Mouse (Mus musculus): ENCODE data around the gene Tfcp2. TPM values are rescaled to one million over a fixed set of nuclear protein-coding genes. Genes with fewer than 3 reads are reported as not detected.

Tfcp2 gene
- polyA plus RNA-seq, 1 experiment from 2014 or later, result 34.5 TPM

DNA sequence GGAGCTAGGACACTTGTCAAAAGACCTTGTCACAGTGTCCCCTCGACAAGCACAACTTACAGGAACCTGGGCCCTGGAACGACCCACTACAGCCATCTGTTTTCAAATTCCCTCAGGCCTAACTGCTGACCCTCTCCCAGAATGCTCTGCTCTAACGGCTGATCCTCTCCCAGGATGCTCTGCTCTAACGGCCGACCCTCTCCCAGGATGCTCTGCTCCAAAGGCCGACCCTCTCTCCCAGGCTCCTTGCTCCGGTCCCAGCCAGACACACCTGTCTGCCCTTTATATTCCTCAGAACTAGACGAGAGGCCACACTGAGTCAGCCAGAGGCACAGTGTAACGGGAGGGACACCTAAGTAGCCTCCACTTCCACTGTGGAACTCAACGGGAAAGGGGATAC is 28.3 kb upstream of the Tfcp2 start:
- no peaks in the 10 kb centered on the region for H3K4me1 ChIP-seq
- H3K36me3 ChIP-seq, result peaks cover 31% of the 10 kb centered on the region
- no peak for DNase-seq (ENCODE audit: low spot score)
- WGBS, result 92% methylated on average over 10 of the region's 10 CpGs
- no peak overlapping the region for H3K27ac ChIP-seq (replicated peaks)
- no peaks in the 10 kb centered on the region for H3K27me3 ChIP-seq (ENCODE audit: low read depth, poor library complexity, severe bottlenecking)
- H3K9me3 ChIP-seq (replicated peaks), result no peaks in the 10 kb centered on the region
- no peak overlapping the region for H3K4me3 ChIP-seq

DNA sequence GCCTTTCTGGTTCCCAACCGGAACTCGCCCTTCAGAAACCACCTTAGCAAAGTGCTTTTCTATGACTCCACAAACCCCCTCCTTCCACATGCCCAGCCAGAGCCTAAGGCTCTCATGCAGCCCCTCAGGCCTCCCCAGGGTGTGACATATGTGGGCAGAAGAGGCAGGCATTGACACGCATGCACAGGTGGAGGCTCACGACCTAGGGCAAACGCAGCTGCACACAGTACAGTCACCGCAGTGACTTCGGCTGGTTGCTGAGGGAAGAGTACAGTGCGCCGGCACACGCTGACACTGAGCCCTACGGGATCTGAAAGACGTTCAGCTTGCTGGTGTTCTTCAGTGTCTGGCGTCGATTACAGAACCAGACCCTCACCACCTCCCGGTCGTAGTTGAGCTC is 26.2 kb upstream of the Tfcp2 start:
- peaks cover 30% of the 10 kb centered on the region for H3K36me3 ChIP-seq
- no peak for DNase-seq (ENCODE audit: low spot score)
- WGBS, result 89% methylated on average over 16 of the region's 16 CpGs

DNA sequence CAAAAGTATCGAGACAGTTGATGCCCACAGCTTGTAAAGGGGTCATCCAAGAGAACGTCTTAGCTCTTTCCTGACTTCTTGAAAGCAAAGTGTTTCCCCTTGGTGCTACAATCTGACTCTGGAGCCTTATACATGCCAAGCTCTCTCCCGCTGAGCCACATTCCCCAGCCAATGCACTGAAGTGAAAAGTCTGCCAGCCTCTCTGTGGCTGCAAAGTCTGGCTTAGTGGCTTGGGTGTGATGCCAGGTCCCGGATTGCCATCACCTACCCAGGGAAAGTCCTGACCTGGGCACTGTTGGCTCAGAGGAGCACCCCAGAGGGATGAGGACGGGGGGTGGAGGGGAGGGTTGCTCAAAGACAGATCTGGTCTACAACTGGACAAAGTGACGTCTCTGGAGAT is 25.0 kb upstream of the Tfcp2 start:
- H3K27ac ChIP-seq (replicated peaks), result no peak overlapping the region
- WGBS, result 84% methylated on average over 6 of the region's 6 CpGs
- peaks cover 27% of the 10 kb centered on the region for H3K36me3 ChIP-seq
- no peaks in the 10 kb centered on the region for H3K9me3 ChIP-seq (replicated peaks)
- H3K27me3 ChIP-seq (ENCODE audit: low read depth, poor library complexity, severe bottlenecking), result no peaks in the 10 kb centered on the region
- no peak for DNase-seq (ENCODE audit: low spot score)
- no peak overlapping the region for H3K4me3 ChIP-seq
- peaks cover 8% of the 10 kb centered on the region; the same call in 1 of the 2 replicates for H3K4me1 ChIP-seq

More for the DNA sequence above, 26.2 kb upstream of the Tfcp2 start:
- H3K4me3 ChIP-seq, result no peak overlapping the region
- no peaks in the 10 kb centered on the region for H3K27me3 ChIP-seq (ENCODE audit: low read depth, poor library complexity, severe bottlenecking)
- no peaks in the 10 kb centered on the region for H3K9me3 ChIP-seq (replicated peaks)
- H3K27ac ChIP-seq (replicated peaks), result no peak overlapping the region
- H3K4me1 ChIP-seq, result peaks cover 8% of the 10 kb centered on the region; the same call in 1 of the 2 replicates

DNA sequence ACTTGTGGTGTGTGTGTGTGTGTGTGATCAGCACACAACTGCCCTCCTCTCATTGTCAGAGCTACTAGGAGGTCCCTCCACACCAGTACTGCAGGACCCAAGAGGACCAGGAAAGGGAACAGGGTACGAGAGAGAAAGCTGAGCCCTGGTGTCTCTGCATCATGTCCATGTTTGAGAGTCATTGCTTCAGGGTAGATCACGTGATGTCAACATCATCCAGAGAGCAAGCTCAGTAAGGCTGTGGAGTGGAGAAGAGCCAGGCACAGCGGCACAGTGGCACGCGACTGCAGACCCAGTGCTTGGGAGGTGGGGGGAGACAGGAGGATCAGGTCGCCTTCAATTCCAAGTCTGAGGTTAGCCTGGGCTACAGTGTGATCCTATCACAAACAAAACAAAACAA is 24.6 kb upstream of the Tfcp2 start:
- Histone ChIP-seq H3K4me1 (peaks cover 8% of the 10 kb centered on the region; the same call in 1 of the 2 replicates), H3K4me3 (no peak overlapping the region), H3K9me3 (replicated peaks) (no peaks in the 10 kb centered on the region), H3K27me3 (ENCODE audit: low read depth, poor library complexity, severe bottlenecking) (no peaks in the 10 kb centered on the region), H3K27ac (replicated peaks) (no peak overlapping the region), H3K36me3 (peaks cover 27% of the 10 kb centered on the region)
- no peak for DNase-seq (ENCODE audit: low spot score)
- whole genome bisulfite sequencing, result 88% methylated on average over 6 of the region's 6 CpGs

DNA sequence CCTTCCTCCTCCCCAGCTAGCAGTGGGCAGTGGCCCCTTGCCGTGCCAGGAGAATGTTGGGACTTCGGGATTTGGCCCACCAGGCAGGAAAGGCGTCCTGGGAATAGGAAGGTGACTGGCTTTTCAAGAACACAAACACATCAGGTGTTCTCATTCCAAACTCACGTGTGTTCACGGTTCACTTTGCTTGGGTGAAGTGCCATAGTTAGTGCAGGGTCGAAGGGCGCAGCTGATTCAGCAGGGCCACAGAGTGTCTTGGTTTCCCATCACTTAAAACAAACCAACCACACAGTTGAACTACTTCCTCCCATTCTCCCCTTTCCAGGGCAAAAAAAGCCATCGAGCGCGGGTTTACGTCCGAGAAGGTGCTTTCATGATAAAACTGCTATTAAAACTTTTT is 23.6 kb upstream of the Tfcp2 start:
- peaks cover 8% of the 10 kb centered on the region; the same call in 1 of the 2 replicates for H3K4me1 ChIP-seq
- peaks cover 21% of the 10 kb centered on the region for H3K36me3 ChIP-seq
- WGBS, result 82% methylated on average over 12 of the region's 12 CpGs

DNA sequence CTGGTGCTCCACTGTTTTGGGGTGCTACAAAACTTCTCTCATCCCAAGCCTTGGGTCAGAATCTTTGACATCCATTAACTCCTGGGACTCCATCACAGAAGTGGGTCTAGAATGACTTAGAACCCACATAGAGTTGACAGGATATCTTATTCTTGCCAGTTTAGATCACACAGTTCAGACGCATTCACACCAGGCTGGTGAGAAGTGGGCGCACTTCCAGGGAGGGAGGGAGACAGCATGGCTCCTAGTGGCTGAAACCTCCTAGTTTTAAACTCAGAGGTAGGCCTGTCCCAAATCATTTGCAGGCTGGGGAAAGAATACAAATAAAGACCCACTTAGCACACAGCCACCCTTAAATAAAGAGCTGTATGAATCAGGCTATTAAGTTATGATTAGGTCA is 22.6 kb upstream of the Tfcp2 start:
- H3K4me3 ChIP-seq, result no peak overlapping the region
- DNase-seq (ENCODE audit: low spot score), result no peak
- H3K36me3 ChIP-seq, result peaks cover 13% of the 10 kb centered on the region; the same call in 1 of the 2 replicates
- 80% methylated on average over 2 of the region's 2 CpGs for WGBS
- H3K27ac ChIP-seq (replicated peaks), result no peak overlapping the region
- H3K27me3 ChIP-seq (ENCODE audit: low read depth, poor library complexity, severe bottlenecking), result no peaks in the 10 kb centered on the region
- no peaks in the 10 kb centered on the region for H3K9me3 ChIP-seq (replicated peaks)
- H3K4me1 ChIP-seq, result peaks cover 8% of the 10 kb centered on the region; the same call in 1 of the 2 replicates

More for the DNA sequence above, 23.6 kb upstream of the Tfcp2 start:
- Histone ChIP-seq H3K27me3 (ENCODE audit: low read depth, poor library complexity, severe bottlenecking) (no peaks in the 10 kb centered on the region), H3K27ac (replicated peaks) (no peak overlapping the region), H3K9me3 (replicated peaks) (no peaks in the 10 kb centered on the region), H3K4me3 (no peak overlapping the region)
- no peak for DNase-seq (ENCODE audit: low spot score)

DNA sequence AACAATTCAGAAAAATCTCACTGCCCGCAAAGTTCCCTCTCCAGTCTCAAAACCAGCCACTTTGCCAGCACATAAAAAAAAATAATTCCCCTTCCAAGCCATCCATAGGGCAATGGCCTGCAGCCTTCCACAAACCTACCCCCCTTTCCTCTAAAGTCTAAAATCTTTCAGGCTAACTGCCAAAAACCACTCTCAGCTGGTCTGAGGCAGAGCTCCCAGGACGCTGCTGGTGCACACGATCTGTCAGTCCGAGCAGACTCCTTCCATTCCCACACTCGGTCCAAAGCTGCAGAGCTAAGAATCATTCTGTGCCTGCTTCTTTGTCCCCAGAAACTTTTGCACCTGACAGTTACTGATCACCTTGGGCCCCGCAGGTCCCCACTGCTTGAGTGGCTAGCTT is 22.1 kb upstream of the Tfcp2 start:
- 79% methylated on average over 6 of the region's 6 CpGs for WGBS
- H3K36me3 ChIP-seq, result peaks cover 10% of the 10 kb centered on the region; the same call in 1 of the 2 replicates
- peaks cover 8% of the 10 kb centered on the region; the same call in 1 of the 2 replicates for H3K4me1 ChIP-seq
- no peak for DNase-seq (ENCODE audit: low spot score)
- no peak overlapping the region for H3K4me3 ChIP-seq
- H3K27me3 ChIP-seq (ENCODE audit: low read depth, poor library complexity, severe bottlenecking), result no peaks in the 10 kb centered on the region
- H3K27ac ChIP-seq (replicated peaks), result peak overlapping the region; percentile 33; the same call in 1 of the 2 replicates
- no peaks in the 10 kb centered on the region for H3K9me3 ChIP-seq (replicated peaks)

DNA sequence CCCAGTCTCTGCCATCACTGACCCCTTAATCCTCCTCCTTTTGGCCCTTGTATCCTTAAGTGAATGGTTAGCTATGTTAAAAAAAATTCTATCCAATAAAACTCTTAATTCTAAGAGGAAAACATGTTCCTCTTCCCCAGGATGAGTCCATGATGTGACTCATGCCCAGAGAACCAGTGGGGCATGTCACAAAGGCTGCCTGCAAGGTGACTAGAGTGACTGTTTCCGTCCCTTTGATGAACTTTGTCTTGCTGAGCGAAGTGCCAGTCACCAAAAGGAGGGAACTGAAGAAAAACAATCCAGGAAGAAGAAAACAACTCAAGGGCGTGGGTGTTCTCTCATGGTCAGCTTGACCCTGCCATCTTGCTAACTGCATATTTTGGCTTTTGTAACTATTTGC is 17.4 kb upstream of the Tfcp2 start:
- peaks cover 8% of the 10 kb centered on the region; the same call in 1 of the 2 replicates for H3K4me1 ChIP-seq
- H3K27ac ChIP-seq (replicated peaks), result no peak overlapping the region
- H3K4me3 ChIP-seq, result no peak overlapping the region
- H3K36me3 ChIP-seq, result no peaks in the 10 kb centered on the region
- whole genome bisulfite sequencing, result 77% methylated on average over 3 of the region's 3 CpGs
- no peak for DNase-seq (ENCODE audit: low spot score)
- no peaks in the 10 kb centered on the region for H3K9me3 ChIP-seq (replicated peaks)
- H3K27me3 ChIP-seq (ENCODE audit: low read depth, poor library complexity, severe bottlenecking), result no peaks in the 10 kb centered on the region

DNA sequence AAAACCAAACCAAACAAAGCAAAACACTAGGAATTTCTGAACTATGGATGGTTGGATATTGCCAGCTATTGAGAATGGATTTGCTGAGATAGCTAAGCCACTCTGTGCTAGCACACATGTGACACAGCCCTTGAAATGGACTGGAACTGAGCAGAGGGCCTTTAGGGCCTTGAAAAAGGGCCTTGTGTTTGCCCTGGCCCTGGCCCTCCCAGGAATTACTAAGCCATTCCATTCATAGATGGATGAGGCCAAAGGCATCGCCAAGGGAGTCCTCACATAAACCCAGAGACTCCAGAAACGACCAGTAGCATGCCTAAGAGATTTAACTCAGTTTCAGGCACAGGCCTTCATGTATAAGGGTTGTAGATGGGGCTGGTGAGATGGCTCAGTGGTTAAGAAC is 14.7 kb upstream of the Tfcp2 start:
- H3K9me3 ChIP-seq (replicated peaks), result no peaks in the 10 kb centered on the region
- H3K27me3 ChIP-seq (ENCODE audit: low read depth, poor library complexity, severe bottlenecking), result no peaks in the 10 kb centered on the region
- 59% methylated on average over 2 of the region's 2 CpGs for WGBS
- H3K36me3 ChIP-seq, result no peaks in the 10 kb centered on the region
- H3K4me3 ChIP-seq, result no peak overlapping the region
- no peaks in the 10 kb centered on the region for H3K4me1 ChIP-seq
- DNase-seq (ENCODE audit: low spot score), result no peak
- H3K27ac ChIP-seq (replicated peaks), result no peak overlapping the region

DNA sequence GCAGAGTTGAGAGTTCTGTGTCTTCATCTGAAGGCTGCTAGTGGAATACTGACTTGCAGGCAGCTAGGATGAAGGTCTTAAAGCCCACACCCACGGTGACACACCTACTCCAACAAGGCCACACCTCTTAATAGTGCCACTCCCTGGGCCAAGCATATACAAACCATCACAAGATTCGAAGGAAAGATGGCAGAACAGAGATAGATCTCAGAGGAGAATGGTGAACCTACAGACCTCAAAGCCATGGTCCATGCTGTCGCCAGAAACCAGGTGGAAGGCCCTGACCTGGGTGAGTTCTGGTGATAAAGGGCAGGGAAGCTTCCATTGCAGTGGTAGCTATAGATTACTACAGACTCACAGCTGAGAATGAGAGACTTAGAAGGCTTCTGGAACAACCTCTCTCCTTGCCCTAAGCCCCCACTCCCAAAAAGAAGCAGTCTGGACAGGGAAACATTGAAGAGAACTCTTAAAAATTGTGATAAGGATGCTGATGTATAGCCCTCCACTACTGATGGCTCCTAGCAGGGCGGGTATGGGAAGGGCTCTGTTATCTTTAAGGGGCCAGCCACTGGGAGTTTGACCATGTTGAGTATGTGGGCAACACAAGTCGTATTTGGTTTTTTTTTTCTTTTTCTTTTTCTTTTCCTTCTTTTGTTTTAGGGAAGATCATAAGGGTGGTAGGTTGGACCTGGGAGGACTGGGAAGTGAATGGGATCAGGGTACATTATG is 6.1 kb upstream of the Tfcp2 start:
- Histone ChIP-seq H3K4me1 (no peaks in the 10 kb centered on the region), H3K27ac (replicated peaks) (no peak overlapping the region), H3K36me3 (no peaks in the 10 kb centered on the region), H3K9me3 (replicated peaks) (no peaks in the 10 kb centered on the region), H3K4me3 (no peak overlapping the region), H3K27me3 (ENCODE audit: low read depth, poor library complexity, severe bottlenecking) (no peaks in the 10 kb centered on the region)
- WGBS, result 80% methylated on average over 5 of the region's 5 CpGs
- no peak for DNase-seq (ENCODE audit: low spot score)

DNA sequence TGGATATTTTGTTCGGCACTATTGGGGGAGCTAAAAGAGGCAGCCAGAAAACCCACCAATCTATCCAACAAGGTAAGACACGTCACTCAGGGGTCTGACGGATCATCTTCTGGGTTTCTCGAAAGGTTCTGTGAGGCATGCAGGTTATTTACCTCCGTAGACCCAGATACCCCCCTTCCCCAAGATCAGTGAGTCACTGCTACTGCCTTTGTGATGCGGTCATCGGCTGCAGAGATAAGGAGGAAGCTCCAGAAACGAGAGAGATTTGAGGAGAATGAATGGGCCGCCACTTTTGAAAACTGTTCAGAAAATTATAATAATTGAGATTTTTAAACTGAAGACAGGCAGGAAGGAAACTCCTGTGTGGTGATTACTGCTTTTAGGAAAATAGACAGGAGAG is 4.6 kb upstream of the Tfcp2 start:
- Histone ChIP-seq H3K27me3 (ENCODE audit: low read depth, poor library complexity, severe bottlenecking) (no peaks in the 10 kb centered on the region), H3K36me3 (no peaks in the 10 kb centered on the region), H3K9me3 (replicated peaks) (no peaks in the 10 kb centered on the region), H3K27ac (replicated peaks) (no peak overlapping the region), H3K4me3 (no peak overlapping the region), H3K4me1 (peaks cover 7% of the 10 kb centered on the region)
- 87% methylated on average over 9 of the region's 9 CpGs for WGBS
- no peak for DNase-seq (ENCODE audit: low spot score)

DNA sequence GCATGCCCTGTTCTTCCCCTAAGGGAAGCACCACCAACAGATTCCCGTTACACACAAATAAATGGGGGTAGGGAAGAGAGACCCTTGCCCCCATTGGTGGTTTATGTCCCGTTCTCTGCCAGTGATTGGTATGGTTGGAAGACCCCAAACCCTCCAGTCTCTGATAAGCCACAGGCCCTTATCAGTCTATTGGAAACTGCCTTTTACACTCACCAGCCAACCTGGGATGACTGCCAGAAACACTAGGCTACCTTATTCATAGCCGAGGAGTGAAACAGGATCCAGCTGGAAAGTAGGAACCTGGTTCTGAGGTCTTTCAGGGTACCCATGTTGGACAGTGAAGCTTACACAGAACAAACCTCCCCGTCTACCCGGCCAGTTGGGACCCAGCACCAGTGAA is 4.2 kb upstream of the Tfcp2 start:
- H3K27me3 ChIP-seq (ENCODE audit: low read depth, poor library complexity, severe bottlenecking), result no peaks in the 10 kb centered on the region
- no peak overlapping the region for H3K4me3 ChIP-seq
- 89% methylated on average over 5 of the region's 5 CpGs for WGBS
- no peak overlapping the region for H3K27ac ChIP-seq (replicated peaks)
- H3K36me3 ChIP-seq, result no peaks in the 10 kb centered on the region
- no peaks in the 10 kb centered on the region for H3K9me3 ChIP-seq (replicated peaks)
- peaks cover 9% of the 10 kb centered on the region for H3K4me1 ChIP-seq
- no peak for DNase-seq (ENCODE audit: low spot score)

DNA sequence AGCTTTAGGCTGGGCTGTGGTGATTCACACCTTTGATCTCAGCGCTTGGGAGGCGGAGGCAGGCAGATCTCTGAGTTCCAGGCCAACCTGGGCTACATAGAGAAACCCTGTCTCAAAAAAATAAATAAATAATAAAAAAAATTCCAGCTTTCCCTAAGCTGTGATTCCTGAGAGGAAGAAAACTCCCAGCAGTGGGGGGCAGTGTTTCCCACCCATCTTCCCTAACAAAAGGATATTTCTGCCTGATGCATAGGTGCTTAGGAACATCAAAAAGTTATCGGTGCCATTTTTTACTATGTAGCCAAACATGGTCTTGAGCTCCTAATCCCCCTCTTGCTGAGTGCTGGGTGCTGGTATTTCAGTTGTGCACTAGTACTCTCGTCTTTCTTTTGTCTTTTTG is 1.5 kb downstream of the Tfcp2 start:
- peak overlapping the region; percentile 81 for H3K4me3 ChIP-seq
- peaks cover 10% of the 10 kb centered on the region for H3K9me3 ChIP-seq (replicated peaks)
- DNase-seq (ENCODE audit: low spot score), result no peak
- peaks cover 19% of the 10 kb centered on the region for H3K4me1 ChIP-seq
- H3K36me3 ChIP-seq, result peaks cover 49% of the 10 kb centered on the region
- H3K27ac ChIP-seq (replicated peaks), result no peak overlapping the region
- WGBS, result 95% methylated on average over 4 of the region's 4 CpGs
- no peaks in the 10 kb centered on the region for H3K27me3 ChIP-seq (ENCODE audit: low read depth, poor library complexity, severe bottlenecking)
